Mouse (Mus musculus) heart, postnatal 25 days (tissue): ENCODE measurements around the gene Kif23. TPM values are rescaled to one million over a fixed set of nuclear protein-coding genes. Genes with fewer than 3 reads are reported as not detected.
A peak's percentile ranks its signal among the peaks of the same experiment; 100 is the strongest.

Experiments
- DNase-seq: peaks from one replicate; pipeline ENCODE4 v3.0.0; 2022; ENCODE audit warnings: low spot score
- intact Hi-C: fragments of 180-260 bp; cut with DNase I; formaldehyde crosslinking; loops from one replicate; pipeline ENCODE4 v1.15.1; 2025
- total RNA-seq, 2 experiments: library from RNA; stranded (reverse); gene quantifications; 2 replicates each; pipeline ENCODE4 v1.2.3; 2021

Gene Kif23
- total RNA-seq, 2 experiments from 2014 or later = 3.5 to 3.7 TPM

DNA sequence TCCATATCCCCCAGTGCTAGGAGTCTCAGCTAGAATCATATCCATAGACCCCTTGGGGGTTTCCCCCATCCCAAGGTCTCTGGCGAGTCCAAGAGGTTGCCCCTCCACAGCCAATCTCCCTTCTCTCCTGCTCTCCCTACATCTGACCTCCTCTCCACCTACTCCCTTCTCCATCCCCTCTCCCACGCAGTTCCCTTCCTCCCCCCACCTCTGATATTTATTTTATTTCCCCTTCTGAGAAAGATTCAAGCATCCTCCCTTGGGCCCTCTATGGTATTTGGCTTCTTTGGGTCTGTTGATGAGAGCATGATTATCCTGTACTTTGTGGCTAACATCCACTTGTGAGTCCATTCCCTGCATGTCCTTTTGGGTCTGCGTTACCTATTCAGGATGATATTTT is 38.2 kb downstream of the Kif23 start:
- intact Hi-C loops = no loop called here
- DNase-seq = no peak

DNA sequence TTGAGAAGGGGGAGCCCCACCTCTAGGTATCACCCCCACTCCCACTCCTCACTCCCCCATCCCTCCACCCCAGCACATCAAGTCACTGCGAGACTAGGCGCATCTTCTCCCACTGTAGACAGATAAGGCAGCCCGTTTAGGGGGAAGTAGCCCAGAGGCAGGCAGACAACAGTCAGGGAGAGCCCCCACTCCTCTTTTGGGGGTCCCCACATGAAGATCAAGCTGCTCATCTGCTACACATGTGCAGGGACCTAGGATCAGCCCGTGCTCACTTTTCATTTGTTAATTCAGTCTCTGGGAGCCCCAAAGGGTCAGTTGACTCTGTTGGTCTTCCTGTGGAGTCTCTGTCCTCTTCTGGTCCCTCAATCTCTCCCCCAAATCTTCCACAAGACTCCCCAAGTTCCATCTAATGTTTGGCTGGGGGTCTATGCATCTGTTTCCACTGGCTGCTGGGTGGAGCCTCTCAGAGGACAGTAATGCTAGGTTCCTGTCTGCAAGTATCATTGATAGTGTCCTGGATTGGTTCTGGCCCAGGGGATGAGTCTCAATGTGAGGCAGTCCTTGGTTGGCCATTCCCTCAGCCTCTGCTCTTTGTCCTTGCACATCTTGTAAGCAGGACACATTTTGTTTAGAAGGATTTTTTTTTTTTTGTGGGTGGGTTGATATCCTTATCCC is 38.8 kb downstream of the Kif23 start:
- DNase-seq = no peak
- intact Hi-C loops = no loop called here

DNA sequence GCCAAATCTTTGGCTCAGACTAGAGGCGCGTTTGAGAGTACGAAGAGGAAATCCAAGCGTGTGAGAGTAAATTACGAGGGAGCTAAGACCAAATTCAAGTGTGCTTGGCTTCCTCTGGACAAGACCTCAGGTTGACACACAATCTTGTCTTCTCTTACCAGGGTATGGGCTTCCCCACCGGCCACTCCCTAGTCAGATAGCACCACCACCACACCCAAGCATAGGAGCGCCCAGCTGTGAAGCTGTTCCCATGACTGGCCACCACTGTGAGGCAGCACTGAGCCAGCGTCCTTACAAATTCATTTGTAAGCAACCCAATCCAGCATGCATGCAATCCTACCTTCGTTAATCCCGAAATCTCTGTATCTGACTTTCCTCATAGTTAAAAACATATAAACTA is 39.7 kb downstream of the Kif23 start:
- intact Hi-C loops = no loop called here
- no peak for DNase-seq

DNA sequence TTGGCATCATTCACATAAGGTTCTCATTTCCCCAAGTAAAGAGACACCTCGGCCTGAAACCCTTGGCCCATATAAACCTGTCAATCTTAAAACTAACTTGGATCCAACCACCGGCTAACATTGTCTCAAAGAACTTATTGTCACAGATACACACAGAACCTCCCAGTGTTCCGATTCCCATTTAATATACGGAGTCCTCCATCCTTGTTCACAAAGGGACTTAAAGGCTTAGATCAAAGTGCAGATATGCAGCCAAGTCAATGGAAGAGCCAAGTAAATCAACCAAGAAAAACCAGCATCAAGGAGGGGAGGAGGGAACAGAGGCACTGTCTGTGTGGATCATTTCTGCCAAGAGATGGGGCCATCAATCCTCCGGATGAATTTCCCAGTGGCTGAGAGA is 41.0 kb downstream of the Kif23 start:
- intact Hi-C loops = no loop called here
- DNase-seq = no peak

- intact Hi-C loops = no loop called here
- DNase-seq = no peak
These were observed 42.4 kb downstream of the Kif23 start for GRCm38 (mm10) chr9:61904201-61904600.

GRCm38 (mm10) chr9:61902445-61902844 is 44.1 kb downstream of the Kif23 start:
- intact Hi-C loops = no loop called here
- no peak for DNase-seq

DNA sequence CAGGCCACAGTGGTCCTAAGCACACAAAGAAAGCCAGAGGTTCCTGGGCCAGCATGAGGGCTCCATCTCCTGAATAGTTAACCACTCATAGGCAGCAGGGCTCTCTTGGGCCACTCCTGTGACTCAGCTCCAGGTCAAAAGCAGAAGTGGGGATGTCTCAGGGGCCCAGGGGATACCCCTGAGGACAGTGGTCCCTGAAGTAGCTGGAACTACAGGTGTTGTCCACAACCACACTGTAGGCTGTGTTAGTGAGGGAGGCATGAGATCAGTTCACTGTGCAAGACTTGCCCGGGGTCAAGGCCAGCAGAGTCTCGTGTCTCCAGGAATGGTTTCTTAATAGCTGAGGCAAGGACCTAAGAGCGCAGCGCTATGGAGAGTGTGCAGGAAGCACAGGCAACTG is 45.0 kb downstream of the Kif23 start:
- intact Hi-C loops = no loop called here
- DNase-seq = no peak

- peak; percentile 33 for DNase-seq
- intact Hi-C loops = loop anchor here (1.0 to 5.0 kb wide), 5 partner anchors 68 to 1005 kb away; partner anchors contain the start of gene Tle3
These were observed 46.8 kb downstream of the Kif23 start for GRCm38 (mm10) chr9:61899804-61900203.

- peak; percentile 42 for DNase-seq
- intact Hi-C loops = loop anchor here (2.0 to 5.0 kb wide), 4 partner anchors 66 to 1004 kb away; partner anchors contain the start of gene Tle3
These were observed 48.2 kb downstream of the Kif23 start for GRCm38 (mm10) chr9:61898401-61898800.

- intact Hi-C loops = loop anchor here (5.0 kb wide), 2 partner anchors 63 to 523 kb away; partner anchors contain the start of gene Tle3
These were observed 51.6 kb downstream of the Kif23 start for GRCm38 (mm10) chr9:61895014-61895413.

GRCm38 (mm10) chr9:61889855-61890254 is 56.7 kb downstream of the Kif23 start:
- intact Hi-C loops = no loop called here
- DNase-seq = peak; percentile 21

More at GRCm38 (mm10) chr9:61895014-61895413, 51.6 kb downstream of the Kif23 start:
- no peak for DNase-seq

GRCm38 (mm10) chr9:61887661-61888379 is 58.8 kb downstream of the Kif23 start:
- intact Hi-C loops = no loop called here
- DNase-seq = no peak

DNA sequence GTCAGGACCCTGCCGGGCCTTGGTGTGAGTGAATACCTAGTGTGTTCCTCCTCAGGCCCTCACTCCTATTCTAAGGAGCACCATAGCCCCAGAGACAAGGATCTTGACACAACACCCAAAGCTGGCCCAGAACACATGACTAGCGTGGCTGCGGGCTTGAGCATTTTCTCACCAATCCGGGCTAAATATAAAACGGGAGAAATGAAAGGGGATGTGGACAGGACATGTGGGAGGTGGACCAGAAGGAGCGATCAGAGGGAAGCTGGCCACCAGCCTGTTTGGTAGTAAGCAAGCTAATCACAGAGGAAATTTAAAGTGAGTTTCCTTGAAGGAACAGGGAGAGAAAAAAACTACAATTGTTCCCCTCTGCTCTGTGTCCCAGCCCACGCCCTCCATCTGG is 60.6 kb downstream of the Kif23 start:
- intact Hi-C loops = no loop called here
- DNase-seq = no peak

GRCm38 (mm10) chr9:61884936-61885335 is 61.6 kb downstream of the Kif23 start:
- intact Hi-C loops = no loop called here
- no peak for DNase-seq

- DNase-seq = no peak
- intact Hi-C loops = no loop called here
These were observed 62.2 kb downstream of the Kif23 start for GRCm38 (mm10) chr9:61884375-61884774.

DNA sequence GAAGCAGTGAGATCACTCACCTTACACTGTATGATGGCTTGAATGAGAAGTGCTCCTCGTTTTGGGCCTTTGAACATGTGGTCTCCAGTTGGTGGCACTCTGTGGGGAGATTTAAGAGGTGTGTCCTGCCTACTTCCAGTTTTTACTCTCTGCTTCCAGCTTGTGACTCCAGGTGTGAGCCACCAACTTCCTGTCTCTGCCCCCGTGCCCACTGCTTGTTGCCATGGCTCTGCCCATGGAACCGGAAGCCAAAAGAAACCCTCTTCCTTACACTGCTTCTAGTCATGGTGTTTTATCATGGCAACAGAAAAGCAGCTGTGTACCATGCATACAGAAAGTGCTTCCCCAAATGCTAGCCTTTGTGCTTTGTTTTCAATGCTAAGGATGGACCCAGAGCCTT is 64.4 kb downstream of the Kif23 start:
- DNase-seq = no peak
- intact Hi-C loops = no loop called here

GRCm38 (mm10) chr9:61878889-61879288 is 67.7 kb downstream of the Kif23 start:
- intact Hi-C loops = no loop called here
- DNase-seq = no peak

GRCm38 (mm10) chr9:61877373-61878112 is 69.0 kb downstream of the Kif23 start:
- intact Hi-C loops = no loop called here
- DNase-seq = no peak

GRCm38 (mm10) chr9:61873325-61873724 is 73.2 kb downstream of the Kif23 start:
- intact Hi-C loops = no loop called here

DNA sequence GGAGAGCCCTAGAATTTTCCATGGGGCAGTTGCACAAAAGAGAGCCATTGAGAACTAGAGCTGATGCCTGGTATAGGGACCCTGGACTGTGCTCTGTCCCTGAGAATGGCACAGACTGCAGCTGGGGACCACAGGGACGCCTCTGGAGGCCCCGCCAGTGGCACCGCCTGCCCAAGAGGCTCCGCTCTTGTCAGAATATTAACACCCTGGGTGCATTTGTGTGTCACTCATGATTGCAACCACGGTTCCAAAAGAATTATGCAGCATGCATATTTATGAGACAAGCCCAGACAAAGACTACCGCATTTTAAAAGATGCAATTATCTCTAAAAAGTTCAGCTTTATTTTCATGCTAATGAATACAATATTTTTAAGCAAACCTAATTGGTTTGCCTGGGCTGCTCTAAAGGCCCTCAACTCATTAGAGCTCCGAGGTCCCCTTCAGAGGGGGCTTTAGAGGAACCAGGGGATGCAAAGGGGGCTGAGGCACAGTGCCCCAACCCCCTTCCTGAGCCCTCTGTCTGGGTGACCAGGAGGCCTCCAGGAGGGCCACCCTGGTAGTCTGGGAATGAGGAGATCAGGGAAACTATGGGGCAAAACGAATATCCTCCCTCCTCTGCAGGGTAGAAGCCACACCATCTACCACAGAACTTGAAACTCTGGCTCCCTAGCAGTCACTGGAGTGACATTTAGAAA is 74.2 kb downstream of the Kif23 start:
- intact Hi-C loops = no loop called here
- DNase-seq = no peak

More at GRCm38 (mm10) chr9:61873325-61873724, 73.2 kb downstream of the Kif23 start:
- no peak for DNase-seq
